Mouse (Mus musculus): ENCODE results near the gene Cd44.

DNA sequence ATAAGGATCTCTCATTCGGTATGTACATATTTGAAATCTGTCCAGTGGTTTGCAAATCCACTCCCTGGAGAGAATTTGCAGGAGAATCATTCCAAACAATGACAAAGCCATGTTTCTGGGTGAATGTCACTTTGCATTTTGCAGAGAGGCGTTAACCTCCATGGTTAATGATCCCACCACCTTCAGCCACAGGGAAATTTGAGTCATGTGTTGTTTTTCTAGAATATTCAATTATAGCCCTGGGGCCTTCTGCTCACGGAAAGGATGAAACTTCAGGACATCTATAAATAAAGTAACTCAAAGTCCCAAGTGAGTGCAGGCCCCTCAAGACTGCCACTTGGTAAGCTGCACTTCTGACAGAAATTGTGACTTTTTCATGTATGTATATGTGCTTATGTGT lies 33.4 kb upstream of the Cd44 start:
- TF ChIP-seq USF1 (IDR thresholded peaks at IDR 0.05; ENCODE audit: low read depth) (no peak), CTCF (IDR thresholded peaks at IDR 0.05; ENCODE audit: control insufficient read depth, insufficient read depth, insufficient read length) (no peak), MYOG (IDR thresholded peaks at IDR 0.05; ENCODE audit: control insufficient read depth, extremely low read depth, insufficient read length) (no peak), MAX (IDR thresholded peaks at IDR 0.05) (no peak), FOSL1 (IDR thresholded peaks at IDR 0.05; ENCODE audit: insufficient read depth, low read length, poor library complexity, severe bottlenecking) (no peak), MYOD1 (IDR thresholded peaks at IDR 0.05; ENCODE audit: control insufficient read depth, insufficient read length, low read depth) (no peak)
